Mouse (Mus musculus) liver, adult 2 months (tissue): ENCODE results near the gene Ggnbp2.

Source experiments
- CTCF ChIP-seq: fragments of 200-500 bp; IDR thresholded peaks from 2 replicates; pipeline ENCODE4 v1.5.1; 2011; ENCODE audit warnings: low read depth, low read length, control low read depth
- POLR2A ChIP-seq: fragments of 200-500 bp; IDR thresholded peaks from 2 replicates; pipeline ENCODE4 v1.6.1; 2011; ENCODE audit warnings: low read length, control low read depth; ENCODE audit not compliant: insufficient read depth; ENCODE audit errors: extremely low read depth

- no peak for TF ChIP-seq CTCF
- TF ChIP-seq POLR2A: no peak
These were observed 66.2 kb downstream of the Ggnbp2 start for GRCm38 (mm10) chr11:84804373-84804772.
